Mouse (Mus musculus) liver, adult 2 months (tissue): Measurements from ENCODE around the gene Cnbd2.

Source experiments
- CTCF ChIP-seq: fragments of 200-500 bp; IDR thresholded peaks from 2 replicates; pipeline ENCODE4 v1.5.1; 2011; ENCODE audit warnings: low read depth, low read length, control low read depth
- POLR2A ChIP-seq: fragments of 200-500 bp; IDR thresholded peaks from 2 replicates; pipeline ENCODE4 v1.6.1; 2011; ENCODE audit warnings: low read length, control low read depth; ENCODE audit not compliant: insufficient read depth; ENCODE audit errors: extremely low read depth

DNA sequence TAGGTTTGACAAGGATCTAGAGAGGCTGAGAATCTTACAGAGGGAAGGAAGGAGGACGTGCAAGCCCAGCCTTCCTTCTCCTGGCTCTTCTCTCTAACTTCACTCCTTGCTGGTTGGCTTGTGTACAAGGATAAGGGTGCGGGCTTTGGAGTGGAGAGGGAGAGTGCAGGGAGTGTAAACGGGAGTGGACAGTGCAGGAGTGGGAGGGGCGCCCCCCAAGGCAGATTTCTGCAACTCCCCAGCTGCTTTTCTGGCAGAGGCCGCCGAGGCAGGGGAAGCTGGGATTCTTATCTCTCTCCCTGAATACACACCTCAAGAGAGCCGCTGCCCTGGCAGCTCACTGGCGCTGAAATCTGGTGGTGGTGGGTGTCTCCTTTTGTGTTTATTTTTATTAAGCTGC is 110.5 kb downstream of the Cnbd2 start:
- no peak for TF ChIP-seq CTCF
- no peak for TF ChIP-seq POLR2A
